Mouse (Mus musculus): ENCODE results near the gene Tmem171. TPM values are rescaled to one million over a fixed set of nuclear protein-coding genes. Genes with fewer than 3 reads are reported as not detected.

Gene Tmem171
- not detected in 2 replicates for polyA plus RNA-seq (2015; fragmentation: Nextera tagmentation; extraction: Ambion mirVana)

DNA sequence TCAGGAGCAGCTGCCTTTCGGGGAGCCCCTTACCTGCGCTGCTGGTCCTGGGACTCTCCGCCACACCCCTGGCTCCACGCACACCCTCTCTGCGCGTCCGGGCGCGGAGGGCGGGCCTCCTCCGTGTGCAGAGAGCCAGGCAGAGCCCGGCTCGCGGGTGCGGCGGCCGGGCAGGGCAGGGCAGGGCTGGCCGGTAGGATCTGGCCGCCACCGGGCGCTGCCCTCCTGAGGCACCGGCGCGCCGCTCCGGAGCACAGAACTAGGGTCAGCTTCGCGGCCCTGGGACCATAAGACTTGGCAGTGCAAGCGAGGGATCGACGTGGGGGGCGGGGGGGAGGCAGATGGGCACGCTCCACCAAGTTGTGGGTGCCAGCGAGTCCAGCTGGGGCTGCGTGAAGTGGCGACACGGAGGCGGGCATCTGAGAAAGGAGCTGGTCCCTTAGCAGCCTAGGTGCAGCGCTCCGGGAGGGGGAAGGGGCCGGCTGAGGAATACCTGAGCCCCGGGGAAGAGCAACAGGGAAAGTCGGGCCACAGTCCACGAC lies at the start of gene Tmem171:
TSS of gene Tmem171 (minus strand) at position 62 of the 542 bp plus-strand sequence.
- Histone ChIP-seq H3K27me3 (replicated peaks; ENCODE audit: control insufficient read depth, insufficient read depth, low read length) (peaks cover 11% of the 10 kb centered on the region), H3K9me3 (ENCODE audit: control insufficient read depth, low read length) (no peaks in the 10 kb centered on the region), H3K36me3 (ENCODE audit: control insufficient read depth, insufficient read depth) (no peaks in the 10 kb centered on the region), H3K27ac (ENCODE audit: low read length) (no peak within 1 kb of the TSS), H3K9ac (replicated peaks; ENCODE audit: low read depth, low read length) (peak within 1 kb of the TSS; percentile 36), H3K4me3 (replicated peaks; ENCODE audit: low read length) (peak within 1 kb of the TSS; percentile 30), H3K4me1 (replicated peaks; ENCODE audit: control insufficient read depth, insufficient read depth, low read length) (peaks cover 7% of the 10 kb centered on the region; the same call in 1 of the 2 replicates), H3K4me2 (ENCODE audit: low read length) (peak within 1 kb of the TSS; percentile 60)
- no peak for ATAC-seq
- WGBS = 3% methylated on average over 38 of the region's 44 CpGs

GRCm38 (mm10) chr13:98743829-98744228 lies 49.2 kb upstream of the Tmem171 start:
- no peak overlapping the region for H3K9ac ChIP-seq (replicated peaks; ENCODE audit: low read depth, low read length)
- no peaks in the 10 kb centered on the region for H3K4me1 ChIP-seq (replicated peaks; ENCODE audit: control insufficient read depth, insufficient read depth, low read length)
- H3K27ac ChIP-seq (ENCODE audit: low read length) = no peak overlapping the region

GRCm38 (mm10) chr13:98743214-98743613 lies 48.6 kb upstream of the Tmem171 start:
- H3K9ac ChIP-seq (replicated peaks; ENCODE audit: low read depth, low read length) = no peak overlapping the region
- no peak for ATAC-seq
- WGBS = 87% methylated on average over 6 of the region's 6 CpGs
- H3K27me3 ChIP-seq (replicated peaks; ENCODE audit: control insufficient read depth, insufficient read depth, low read length) = no peaks in the 10 kb centered on the region
- H3K27ac ChIP-seq (ENCODE audit: low read length) = no peak overlapping the region
- H3K4me1 ChIP-seq (replicated peaks; ENCODE audit: control insufficient read depth, insufficient read depth, low read length) = no peaks in the 10 kb centered on the region
- H3K9me3 ChIP-seq (ENCODE audit: control insufficient read depth, low read length) = no peaks in the 10 kb centered on the region
- H3K4me2 ChIP-seq (ENCODE audit: low read length) = no peak overlapping the region
- H3K4me3 ChIP-seq (replicated peaks; ENCODE audit: low read length) = no peak overlapping the region
- H3K36me3 ChIP-seq (ENCODE audit: control insufficient read depth, insufficient read depth) = peaks cover 16% of the 10 kb centered on the region

More at GRCm38 (mm10) chr13:98743829-98744228, 49.2 kb upstream of the Tmem171 start:
- peaks cover 14% of the 10 kb centered on the region for H3K36me3 ChIP-seq (ENCODE audit: control insufficient read depth, insufficient read depth)
- no peak for ATAC-seq
- H3K9me3 ChIP-seq (ENCODE audit: control insufficient read depth, low read length) = no peaks in the 10 kb centered on the region
- H3K4me3 ChIP-seq (replicated peaks; ENCODE audit: low read length) = no peak overlapping the region
- H3K4me2 ChIP-seq (ENCODE audit: low read length) = no peak overlapping the region
- no peaks in the 10 kb centered on the region for H3K27me3 ChIP-seq (replicated peaks; ENCODE audit: control insufficient read depth, insufficient read depth, low read length)

GRCm38 (mm10) chr13:98738213-98738612 lies 43.6 kb upstream of the Tmem171 start:
- H3K36me3 ChIP-seq (ENCODE audit: control insufficient read depth, insufficient read depth) = peaks cover 12% of the 10 kb centered on the region
- no peaks in the 10 kb centered on the region for H3K4me1 ChIP-seq (replicated peaks; ENCODE audit: control insufficient read depth, insufficient read depth, low read length)
- no peak overlapping the region for H3K9ac ChIP-seq (replicated peaks; ENCODE audit: low read depth, low read length)
- ATAC-seq = no peak
- H3K27ac ChIP-seq (ENCODE audit: low read length) = no peak overlapping the region
- WGBS = 93% methylated on average over 2 of the region's 2 CpGs
- H3K4me3 ChIP-seq (replicated peaks; ENCODE audit: low read length) = no peak overlapping the region
- H3K4me2 ChIP-seq (ENCODE audit: low read length) = no peak overlapping the region
- no peaks in the 10 kb centered on the region for H3K27me3 ChIP-seq (replicated peaks; ENCODE audit: control insufficient read depth, insufficient read depth, low read length)
- no peaks in the 10 kb centered on the region for H3K9me3 ChIP-seq (ENCODE audit: control insufficient read depth, low read length)

GRCm38 (mm10) chr13:98733292-98733691 lies 38.7 kb upstream of the Tmem171 start:
- Histone ChIP-seq H3K4me2 (ENCODE audit: low read length) (no peak overlapping the region), H3K4me1 (replicated peaks; ENCODE audit: control insufficient read depth, insufficient read depth, low read length) (no peaks in the 10 kb centered on the region), H3K4me3 (replicated peaks; ENCODE audit: low read length) (no peak overlapping the region), H3K27me3 (replicated peaks; ENCODE audit: control insufficient read depth, insufficient read depth, low read length) (no peaks in the 10 kb centered on the region), H3K36me3 (ENCODE audit: control insufficient read depth, insufficient read depth) (peaks cover 15% of the 10 kb centered on the region), H3K9ac (replicated peaks; ENCODE audit: low read depth, low read length) (no peak overlapping the region), H3K9me3 (ENCODE audit: control insufficient read depth, low read length) (no peaks in the 10 kb centered on the region), H3K27ac (ENCODE audit: low read length) (no peak overlapping the region)
- ATAC-seq = peak; percentile 26; the same call in 1 of the 2 replicates
- WGBS = 44% methylated on average over 3 of the region's 3 CpGs

GRCm38 (mm10) chr13:98729271-98730062 lies 34.8 kb upstream of the Tmem171 start:
- peak; percentile 62; the same call in 1 of the 2 replicates for ATAC-seq
- H3K9me3 ChIP-seq (ENCODE audit: control insufficient read depth, low read length) = no peaks in the 10 kb centered on the region
- H3K9ac ChIP-seq (replicated peaks; ENCODE audit: low read depth, low read length) = no peak overlapping the region
- no peak overlapping the region for H3K4me3 ChIP-seq (replicated peaks; ENCODE audit: low read length)
- WGBS = 74% methylated on average over 1 of the region's 1 CpGs
- no peak overlapping the region for H3K4me2 ChIP-seq (ENCODE audit: low read length)
- no peaks in the 10 kb centered on the region for H3K4me1 ChIP-seq (replicated peaks; ENCODE audit: control insufficient read depth, insufficient read depth, low read length)
- peaks cover 18% of the 10 kb centered on the region for H3K36me3 ChIP-seq (ENCODE audit: control insufficient read depth, insufficient read depth)
- no peaks in the 10 kb centered on the region for H3K27me3 ChIP-seq (replicated peaks; ENCODE audit: control insufficient read depth, insufficient read depth, low read length)
- H3K27ac ChIP-seq (ENCODE audit: low read length) = no peak overlapping the region

DNA sequence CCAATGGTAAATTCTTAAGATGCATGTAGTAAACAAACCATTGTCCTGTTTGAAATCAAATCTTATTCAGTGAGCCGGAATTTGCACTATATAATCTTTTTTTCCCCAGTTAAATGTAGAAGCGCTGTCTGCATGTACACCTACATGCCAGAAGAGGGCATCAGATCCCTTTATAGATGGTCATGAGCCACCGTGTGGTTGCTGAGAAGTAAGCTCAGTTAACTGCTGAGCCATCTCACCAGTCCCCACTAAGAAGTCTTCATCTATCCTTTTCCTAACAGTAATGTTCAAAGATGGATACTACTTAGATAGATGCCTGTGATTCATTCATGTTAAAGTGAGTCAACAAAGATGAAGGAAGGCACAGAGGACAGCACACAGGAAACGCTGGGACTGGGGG lies 31.9 kb upstream of the Tmem171 start:
- Histone ChIP-seq H3K9me3 (ENCODE audit: control insufficient read depth, low read length) (no peaks in the 10 kb centered on the region), H3K4me1 (replicated peaks; ENCODE audit: control insufficient read depth, insufficient read depth, low read length) (no peaks in the 10 kb centered on the region), H3K27me3 (replicated peaks; ENCODE audit: control insufficient read depth, insufficient read depth, low read length) (no peaks in the 10 kb centered on the region), H3K27ac (ENCODE audit: low read length) (no peak overlapping the region), H3K9ac (replicated peaks; ENCODE audit: low read depth, low read length) (no peak overlapping the region), H3K4me3 (replicated peaks; ENCODE audit: low read length) (no peak overlapping the region), H3K4me2 (ENCODE audit: low read length) (no peak overlapping the region), H3K36me3 (ENCODE audit: control insufficient read depth, insufficient read depth) (peaks cover 9% of the 10 kb centered on the region)
- 60% methylated on average over 4 of the region's 4 CpGs for WGBS
- 0 out of 2 replicates have a peak, but pooled peaks have one; percentile 50 for ATAC-seq

DNA sequence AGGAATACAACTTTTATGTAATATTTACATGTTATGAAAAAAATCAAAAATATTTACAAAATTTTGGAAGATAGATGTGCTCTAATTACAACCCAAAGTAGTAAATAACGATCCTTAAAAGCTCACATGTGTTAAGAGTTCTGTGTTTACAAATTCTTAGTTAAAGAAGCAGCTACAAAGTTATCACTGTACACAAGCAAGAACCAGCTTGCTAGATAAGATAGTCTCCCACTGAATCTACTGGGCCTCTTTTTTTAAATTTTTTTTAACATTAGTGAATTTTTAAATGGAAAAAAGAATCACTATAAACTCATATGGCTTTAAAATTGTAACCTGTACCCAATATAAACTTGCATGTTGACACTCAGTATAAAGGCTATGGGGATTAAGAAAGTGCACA lies 28.8 kb upstream of the Tmem171 start:
- Histone ChIP-seq H3K4me3 (replicated peaks; ENCODE audit: low read length) (no peak overlapping the region), H3K27me3 (replicated peaks; ENCODE audit: control insufficient read depth, insufficient read depth, low read length) (no peaks in the 10 kb centered on the region), H3K4me1 (replicated peaks; ENCODE audit: control insufficient read depth, insufficient read depth, low read length) (no peaks in the 10 kb centered on the region), H3K9ac (replicated peaks; ENCODE audit: low read depth, low read length) (no peak overlapping the region), H3K4me2 (ENCODE audit: low read length) (no peak overlapping the region), H3K27ac (ENCODE audit: low read length) (no peak overlapping the region), H3K9me3 (ENCODE audit: control insufficient read depth, low read length) (no peaks in the 10 kb centered on the region), H3K36me3 (ENCODE audit: control insufficient read depth, insufficient read depth) (peaks cover 7% of the 10 kb centered on the region)
- no peak for ATAC-seq
- WGBS = 89% methylated on average over 1 of the region's 1 CpGs

GRCm38 (mm10) chr13:98722296-98722695 lies 27.7 kb upstream of the Tmem171 start:
- WGBS = 13% methylated on average over 1 of the region's 1 CpGs
- Histone ChIP-seq H3K4me3 (replicated peaks; ENCODE audit: low read length) (no peak overlapping the region), H3K4me2 (ENCODE audit: low read length) (no peak overlapping the region), H3K9ac (replicated peaks; ENCODE audit: low read depth, low read length) (no peak overlapping the region), H3K9me3 (ENCODE audit: control insufficient read depth, low read length) (no peaks in the 10 kb centered on the region), H3K4me1 (replicated peaks; ENCODE audit: control insufficient read depth, insufficient read depth, low read length) (no peaks in the 10 kb centered on the region), H3K27me3 (replicated peaks; ENCODE audit: control insufficient read depth, insufficient read depth, low read length) (no peaks in the 10 kb centered on the region), H3K27ac (ENCODE audit: low read length) (no peak overlapping the region), H3K36me3 (ENCODE audit: control insufficient read depth, insufficient read depth) (peaks cover 7% of the 10 kb centered on the region)
- no peak for ATAC-seq
